Mouse (Mus musculus) small intestine, adult 2 months (tissue): ENCODE results near the gene Gm29797.
A peak's percentile ranks its signal among the peaks of the same experiment; 100 is the strongest.

Source experiments
- CTCF ChIP-seq: fragments of 200-500 bp; IDR thresholded peaks from 2 replicates; pipeline ENCODE4 v1.5.1; 2012; ENCODE audit warnings: low read depth, mild to moderate bottlenecking, control low read depth, inconsistent platforms, low read length, moderate library complexity, mixed read lengths; ENCODE audit not compliant: insufficient replicate concordance, insufficient read length; ENCODE audit errors: extremely low read depth
- POLR2A ChIP-seq: fragments of 200-500 bp; IDR thresholded peaks from 2 replicates; pipeline ENCODE4 v1.6.1; 2012; ENCODE audit warnings: low read depth, mild to moderate bottlenecking, control low read depth, inconsistent platforms, low read length, moderate library complexity

DNA sequence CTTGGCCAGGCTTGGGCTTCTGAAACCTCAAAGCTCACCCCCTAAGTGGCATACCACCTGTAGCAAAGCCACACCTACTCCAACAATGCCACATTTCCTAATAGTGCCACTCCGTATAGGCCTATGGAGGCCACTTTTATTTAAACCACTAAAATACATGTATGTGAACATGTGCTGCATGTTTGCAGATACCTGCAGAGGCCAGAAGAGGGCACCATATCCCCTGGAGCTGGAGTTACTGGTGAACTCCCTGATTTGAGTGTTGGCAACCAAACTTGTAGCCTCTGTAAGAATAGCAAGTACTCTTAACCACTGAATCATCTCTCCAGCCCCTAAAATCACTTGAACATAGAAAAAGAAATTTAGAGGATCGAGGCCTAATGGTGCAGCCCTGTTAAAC is 12.5 kb upstream of the Gm29797 start:
- peak; percentile 51; the same call in 1 of the 2 replicates for TF ChIP-seq CTCF
- no peak for TF ChIP-seq POLR2A
